Mouse (Mus musculus) liver, embryonic 11.5 days (tissue): ENCODE data around the gene Hecw1. TPM values are rescaled to one million over a fixed set of nuclear protein-coding genes. Genes with fewer than 3 reads are reported as not detected.
"Not testable (repeated sequence)": the region's sequence is repeated elsewhere in the genome, so short reads cannot be mapped to it uniquely, and the experiment has no call there.

Source experiments
- ATAC-seq: fragments of 200-750 bp; cut with Nextera tagmentation; replicated peaks from 2 replicates; pipeline ENCODE4 v1.8.0; 2017; ENCODE audit warnings: moderate number of reproducible peaks, mild to moderate bottlenecking, moderate TSS enrichment, moderate library complexity; ENCODE audit not compliant: low FRiP score
- DNase-seq: peaks from one replicate; pipeline ENCODE4 v3.0.0-alpha.2; 2017; ENCODE audit warnings: low spot score
- H3K27ac ChIP-seq: fragments of 300-500 bp; sonication (generic); 2 replicates; pipeline ENCODE4 v1.5.1; 2014; ENCODE audit warnings: mild to moderate bottlenecking, low read depth, low read length, control low read depth
- H3K27me3 ChIP-seq: fragments of 300-500 bp; sonication (generic); replicated peaks from 2 replicates; pipeline ENCODE4 v1.6.1; 2014; ENCODE audit warnings: low read length, mixed read lengths; ENCODE audit not compliant: control insufficient read depth, insufficient read depth
- H3K36me3 ChIP-seq: fragments of 300-500 bp; sonication (generic); 2 replicates; pipeline ENCODE4 v1.6.1; 2014; ENCODE audit warnings: mild to moderate bottlenecking, low read length, moderate library complexity, mixed read lengths; ENCODE audit not compliant: control insufficient read depth, insufficient read depth
- H3K4me1 ChIP-seq: fragments of 300-500 bp; sonication (generic); replicated peaks from 2 replicates; pipeline ENCODE4 v1.6.1; 2014; ENCODE audit warnings: low read length, mixed read lengths; ENCODE audit not compliant: control insufficient read depth, insufficient read depth
- H3K4me2 ChIP-seq: fragments of 300-500 bp; sonication (generic); 2 replicates; pipeline ENCODE4 v1.6.1; 2014; ENCODE audit warnings: mild to moderate bottlenecking, control low read depth, moderate library complexity
- H3K4me3 ChIP-seq: fragments of 300-500 bp; sonication (generic); 2 replicates; pipeline ENCODE4 v1.5.1; 2014; ENCODE audit warnings: low read depth, low read length, control low read depth
- H3K9ac ChIP-seq: fragments of 300-500 bp; sonication (generic); 2 replicates; pipeline ENCODE4 v1.6.1; 2014; ENCODE audit warnings: low read depth, low read length, control low read depth
- H3K9me3 ChIP-seq: fragments of 300-500 bp; sonication (generic); 2 replicates; pipeline ENCODE4 v1.6.1; 2016; ENCODE audit warnings: low read length, inconsistent platforms, mixed read lengths; ENCODE audit not compliant: control insufficient read depth
- WGBS: fragments of 180-500 bp; shearing (Covaris S2); extraction: QIAGEN DNeasy Blood & Tissue Kit; methylation state at CpG from one replicate; pipeline ENCODE4 v1.1.7; 2014; 5-methylcytosine and 5-hydroxymethylcytosine counted together
- polyA plus RNA-seq: library from polyadenylated mRNA; unstranded; fragments of >200 nt; fragmentation: Nextera tagmentation; extraction: Ambion mirVana; gene quantifications from 2 replicates; pipeline ENCODE4 v1.2.1, GENCODE M21; 2014

The Hecw1 gene
- polyA plus RNA-seq, 1 experiment from 2014 or later, result 0.15 TPM

DNA sequence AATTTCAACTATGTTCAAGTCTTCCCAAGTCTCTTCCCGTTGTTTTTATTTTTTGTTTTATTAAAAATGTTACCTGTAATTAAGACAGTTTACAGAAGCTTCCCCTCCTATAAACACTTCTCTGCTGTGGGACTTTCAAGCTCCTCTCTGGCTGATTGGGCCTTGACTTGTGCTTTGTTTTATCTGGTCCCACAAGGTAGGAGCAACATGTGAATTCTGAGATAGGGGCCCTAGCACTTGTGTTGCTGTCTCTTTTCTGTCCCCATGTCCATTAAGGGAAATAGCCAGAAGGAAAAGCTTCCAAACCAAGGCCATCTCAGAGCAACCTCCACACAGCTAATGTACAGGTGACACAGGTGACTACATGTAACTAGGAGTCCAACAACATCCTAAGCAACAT lies 218.9 kb downstream of the Hecw1 start:
- Histone ChIP-seq H3K4me2 (no peak overlapping the region), H3K4me3 (no peak overlapping the region), H3K4me1 (no peaks in the 10 kb centered on the region), H3K27me3 (no peaks in the 10 kb centered on the region), H3K36me3 (no peaks in the 10 kb centered on the region), H3K9ac (no peak overlapping the region), H3K27ac (no peak overlapping the region), H3K9me3 (no peaks in the 10 kb centered on the region)
- DNase-seq, result no peak
- 61% methylated on average over 1 of the region's 1 CpGs for WGBS
- peak; percentile 90 for ATAC-seq

DNA sequence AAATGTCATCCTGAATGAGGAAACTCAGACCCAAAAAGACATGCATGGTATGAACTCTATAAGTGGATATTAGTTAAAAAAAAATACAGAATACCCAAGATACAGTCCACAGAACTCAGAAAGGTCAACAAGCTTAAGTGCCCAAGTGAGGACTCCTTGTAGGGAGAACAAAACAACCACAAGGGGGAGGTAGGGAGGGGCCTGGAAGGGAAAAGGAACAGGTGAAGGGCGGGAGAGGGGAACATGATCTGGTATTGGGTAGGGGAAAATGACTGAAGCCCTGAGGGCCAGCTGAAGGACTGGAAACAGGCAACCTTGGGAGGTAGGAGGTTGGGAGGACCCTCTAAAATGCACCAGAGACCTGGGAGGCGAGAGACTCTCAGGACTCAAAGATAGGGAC lies 220.1 kb downstream of the Hecw1 start:
- ATAC-seq (no peak), DNase-seq (no peak)
- WGBS, result 46% methylated on average over 2 of the region's 2 CpGs

DNA sequence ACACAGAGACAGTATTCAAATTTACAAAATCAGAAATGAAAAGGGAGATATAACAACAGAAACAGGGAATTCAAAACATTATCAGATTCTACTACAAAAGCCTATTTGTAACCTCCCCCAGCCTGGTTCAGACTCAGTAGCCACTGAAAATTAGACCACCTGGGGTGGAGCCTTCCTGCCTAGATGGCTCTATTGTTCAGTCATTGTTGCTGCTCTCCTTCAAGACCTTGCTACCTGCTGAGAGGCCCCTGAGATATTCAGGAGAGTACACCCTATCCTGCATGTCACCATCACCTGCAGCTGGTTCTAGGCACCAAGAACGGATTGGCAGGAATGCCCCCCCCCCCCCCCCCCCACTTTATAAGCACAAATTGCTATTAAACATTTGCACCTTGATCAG lies 233.0 kb downstream of the Hecw1 start:
- no peaks in the 10 kb centered on the region for H3K36me3 ChIP-seq

More for the DNA sequence above, 220.1 kb downstream of the Hecw1 start:
- Histone ChIP-seq H3K4me3 (no peak overlapping the region), H3K27me3 (no peaks in the 10 kb centered on the region), H3K4me2 (no peak overlapping the region), H3K9me3 (no peaks in the 10 kb centered on the region), H3K9ac (no peak overlapping the region), H3K4me1 (no peaks in the 10 kb centered on the region), H3K27ac (no peak overlapping the region), H3K36me3 (no peaks in the 10 kb centered on the region)

DNA sequence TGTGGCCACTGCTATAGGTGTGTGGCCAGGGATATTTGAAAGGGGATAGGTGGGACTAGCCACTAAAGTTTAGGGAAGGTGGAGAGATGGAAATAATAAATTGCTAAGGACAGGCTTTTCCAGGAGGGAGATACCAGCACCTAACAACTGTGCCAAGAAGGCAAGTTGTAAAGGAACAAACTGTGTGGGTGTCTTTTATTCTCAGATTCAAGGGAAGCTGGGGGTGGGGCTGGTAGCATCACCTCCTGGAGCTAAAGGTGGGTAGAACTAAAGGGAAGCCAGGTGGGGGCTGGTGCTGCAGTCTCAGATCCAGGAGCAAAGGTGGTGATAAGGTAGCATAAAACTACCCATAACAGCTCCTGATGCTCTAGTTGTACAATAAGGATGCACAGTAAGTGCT lies 251.6 kb downstream of the Hecw1 start:
- no peak overlapping the region for H3K4me3 ChIP-seq
- no peak overlapping the region for H3K27ac ChIP-seq
- H3K9me3 ChIP-seq, result no peaks in the 10 kb centered on the region
- no peaks in the 10 kb centered on the region for H3K27me3 ChIP-seq
- ATAC-seq (no peak), DNase-seq (no peak)
- H3K36me3 ChIP-seq, result no peaks in the 10 kb centered on the region
- H3K4me1 ChIP-seq, result no peaks in the 10 kb centered on the region
- no peak overlapping the region for H3K4me2 ChIP-seq
- H3K9ac ChIP-seq, result no peak overlapping the region

More for the DNA sequence above, 233.0 kb downstream of the Hecw1 start:
- Histone ChIP-seq H3K9ac (no peak overlapping the region), H3K27ac (no peak overlapping the region), H3K27me3 (no peaks in the 10 kb centered on the region), H3K4me3 (no peak overlapping the region), H3K4me2 (no peak overlapping the region), H3K9me3 (no peaks in the 10 kb centered on the region), H3K4me1 (no peaks in the 10 kb centered on the region)
- 50% methylated on average over 1 of the region's 1 CpGs for WGBS
- ATAC-seq, result no peak
- DNase-seq, result no peak

DNA sequence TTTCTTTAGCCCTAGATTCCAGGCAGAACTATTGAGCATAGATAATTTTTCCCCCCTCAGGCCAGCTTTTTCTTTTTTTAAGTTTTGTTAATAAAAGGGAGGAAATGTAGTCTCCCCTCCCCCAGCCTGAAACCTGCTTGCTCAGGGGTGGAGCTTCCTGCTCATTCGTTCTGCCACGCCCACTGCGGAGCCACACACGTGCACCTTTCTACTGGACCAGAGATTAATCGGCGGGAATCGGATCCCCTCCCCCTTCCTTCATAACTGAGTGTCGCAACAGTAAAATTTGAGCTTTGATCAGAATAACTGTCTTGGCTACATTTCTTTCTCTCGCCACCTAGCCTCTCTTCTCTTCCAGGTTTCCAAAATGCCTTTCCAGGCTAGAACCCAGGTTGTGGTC lies 262.1 kb downstream of the Hecw1 start:
- not testable (repeated sequence) for H3K4me1 ChIP-seq, H3K27ac ChIP-seq, H3K4me3 ChIP-seq, H3K9me3 ChIP-seq, H3K9ac ChIP-seq, H3K4me2 ChIP-seq, DNase-seq, H3K36me3 ChIP-seq, H3K27me3 ChIP-seq
- ATAC-seq, result 0 out of 2 replicates have a peak, but pooled peaks have one; percentile 62
- 33% methylated on average over 8 of the region's 9 CpGs for WGBS

DNA sequence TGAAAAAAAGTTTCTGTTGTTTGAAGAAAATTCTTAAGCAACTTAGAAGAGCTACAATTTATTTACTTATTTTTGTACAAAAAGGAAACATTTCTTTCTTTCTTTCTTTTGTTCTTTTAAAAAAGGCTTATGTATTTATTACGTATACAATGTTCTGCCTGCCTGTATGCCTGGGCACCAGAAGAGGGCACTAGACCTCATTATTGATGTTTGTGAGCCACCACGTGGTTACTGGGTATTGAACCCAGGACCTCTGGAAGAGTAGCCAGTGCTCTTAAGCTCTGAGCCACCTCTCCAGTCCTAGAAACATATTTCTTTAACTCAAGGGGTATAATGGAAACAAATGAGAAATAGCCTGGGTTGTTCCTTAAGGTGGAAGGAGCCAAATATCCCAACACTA lies 277.1 kb downstream of the Hecw1 start:
- Histone ChIP-seq H3K4me1 (no peaks in the 10 kb centered on the region), H3K9ac (no peak overlapping the region), H3K27me3 (no peaks in the 10 kb centered on the region), H3K9me3 (no peaks in the 10 kb centered on the region), H3K27ac (no peak overlapping the region), H3K4me2 (no peak overlapping the region), H3K36me3 (no peaks in the 10 kb centered on the region), H3K4me3 (no peak overlapping the region)
- ATAC-seq (no peak), DNase-seq (no peak)
- 54% methylated on average over 2 of the region's 2 CpGs for WGBS

DNA sequence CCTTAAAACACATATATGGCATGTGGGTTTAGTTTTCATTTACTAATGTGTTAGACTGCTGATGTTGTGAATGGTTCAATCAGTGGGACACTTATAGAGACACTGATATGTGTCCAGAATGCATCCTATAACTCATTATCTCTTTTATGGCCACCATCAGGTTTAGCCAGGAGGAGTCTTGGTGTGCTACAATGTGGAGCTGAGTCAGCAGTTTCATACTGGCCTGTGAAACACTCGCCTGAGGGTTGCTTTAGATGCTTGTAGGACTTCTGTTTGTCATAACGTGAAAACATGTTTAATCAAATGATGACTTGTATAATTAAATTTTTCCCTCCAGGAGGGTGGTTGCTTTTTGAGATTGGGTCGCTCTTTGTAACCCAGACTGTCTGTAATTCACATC lies 343.4 kb downstream of the Hecw1 start:
- no peak for DNase-seq
- Histone ChIP-seq H3K36me3 (no peaks in the 10 kb centered on the region), H3K9ac (no peak overlapping the region), H3K9me3 (no peaks in the 10 kb centered on the region), H3K4me1 (no peaks in the 10 kb centered on the region), H3K4me2 (no peak overlapping the region), H3K4me3 (no peak overlapping the region), H3K27me3 (no peaks in the 10 kb centered on the region), H3K27ac (no peak overlapping the region)
- WGBS, result 89% methylated on average over 3 of the region's 3 CpGs
- no peak for ATAC-seq

DNA sequence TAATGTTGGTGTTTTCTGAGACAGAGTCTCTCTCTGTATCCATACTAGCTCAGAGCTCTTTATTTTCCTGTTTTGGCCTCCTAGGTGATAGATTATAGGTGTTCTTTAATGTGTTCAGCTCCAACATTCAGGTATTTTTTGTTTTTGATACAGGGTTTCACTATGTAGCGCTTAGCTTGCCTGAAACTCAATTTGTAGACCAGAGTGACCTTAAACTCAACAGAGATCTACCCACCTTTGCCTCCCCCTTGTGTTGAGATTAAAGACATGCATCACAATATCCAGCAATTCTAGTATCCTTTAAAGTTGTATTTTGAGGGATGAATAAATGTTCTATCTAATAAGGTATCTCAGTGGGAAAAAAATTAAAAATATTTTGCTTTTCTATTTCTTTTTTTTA lies 345.0 kb downstream of the Hecw1 start:
- no peaks in the 10 kb centered on the region for H3K9me3 ChIP-seq
- ATAC-seq (no peak), DNase-seq (no peak)
- no peak overlapping the region for H3K27ac ChIP-seq
- H3K36me3 ChIP-seq, result no peaks in the 10 kb centered on the region
- no peak overlapping the region for H3K4me3 ChIP-seq
- no peaks in the 10 kb centered on the region for H3K4me1 ChIP-seq
- H3K4me2 ChIP-seq, result no peak overlapping the region
- no peaks in the 10 kb centered on the region for H3K27me3 ChIP-seq
- no peak overlapping the region for H3K9ac ChIP-seq
- 98% methylated on average over 1 of the region's 1 CpGs for WGBS
